In the genomic region with DNA sequence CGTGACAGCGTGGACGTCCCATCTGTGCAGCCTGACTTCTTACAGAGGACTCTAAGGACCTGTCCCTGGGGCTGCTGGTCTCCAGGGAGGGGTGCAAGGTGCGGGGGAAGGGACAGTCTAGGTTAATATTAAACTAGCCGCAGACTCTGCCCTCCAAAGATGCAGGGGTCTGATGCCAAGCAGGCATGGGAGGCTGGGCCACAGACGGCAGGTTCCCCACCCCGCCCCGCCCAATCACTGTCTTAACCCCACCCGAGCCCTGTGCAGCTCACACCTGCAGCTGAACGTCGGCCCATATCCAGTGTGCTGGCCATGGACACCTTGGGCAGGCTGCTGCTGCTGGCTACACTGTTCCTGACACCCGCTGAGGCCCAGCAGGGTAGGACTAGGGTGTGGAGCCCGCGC, we compare ENCODE assay signal across 8 mouse cellular contexts. TPM values are rescaled to one million over a fixed set of nuclear protein-coding genes. Genes with fewer than 3 reads are reported as not detected.
A peak's percentile ranks its signal among the peaks of the same experiment; 100 is the strongest.
DNase-seq lines count a peak whose midpoint lies in the region; ATAC-seq and TF ChIP-seq lines count a peak whose summit lies in the region.

Smim24 (plus strand) TSS at position 271 of the 405 bp plus-strand sequence.

- H3K4me1 ChIP-seq in lung, postnatal 0 days (ENCODE audit: insufficient read depth, low read depth, low read length), result peaks cover 9% of the 10 kb centered on the region
- H3K4me1 ChIP-seq in forebrain, embryonic 16.5 days (replicated peaks; ENCODE audit: control insufficient read depth, insufficient read depth, low read length), result peaks cover 10% of the 10 kb centered on the region; the same call in 1 of the 2 replicates
- H3K4me1 ChIP-seq in olfactory bulb, adult 2 months (ENCODE audit: control insufficient read depth, insufficient read depth, low read length), result peaks cover 23% of the 10 kb centered on the region

- no peak for ATAC-seq in lung, postnatal 0 days
- no peak for ATAC-seq in forebrain, embryonic 16.5 days

- 49% methylated on average over 14 of the region's 14 CpGs for WGBS in lung, postnatal 0 days
- WGBS in forebrain, embryonic 16.5 days, result 74% methylated on average over 14 of the region's 14 CpGs
- WGBS in olfactory bulb, adult 2 months, result 72% methylated on average over 14 of the region's 14 CpGs

- DNase-seq in lung, postnatal 0 days (ENCODE audit: low spot score), result no peak
- no peak for DNase-seq in lung, postnatal 10 days
- DNase-seq in kidney, postnatal 36 days, result peak; percentile 81 to 87
- DNase-seq in urinary bladder, postnatal 25 days (ENCODE audit: low spot score), result no peak
- no peak for DNase-seq in urinary bladder, postnatal 14 days (ENCODE audit: low spot score)
- DNase-seq in gastrocnemius, postnatal 10 days, result no peak

- no peak within 1 kb of the TSS for H3K27ac ChIP-seq in lung, postnatal 0 days (ENCODE audit: low read length)
- H3K27ac ChIP-seq in forebrain, embryonic 16.5 days (ENCODE audit: low read length), result no peak within 1 kb of the TSS
- H3K27ac ChIP-seq in olfactory bulb, adult 2 months (ENCODE audit: insufficient read depth, low read depth, low read length), result no peak within 1 kb of the TSS

- TF ChIP-seq POLR2A in olfactory bulb, adult 2 months (IDR thresholded peaks at IDR 0.05; ENCODE audit: insufficient read depth, low read depth, low read length), result no peak

- H3K27me3 ChIP-seq in lung, postnatal 0 days (replicated peaks; ENCODE audit: insufficient read depth, low read length), result no peaks in the 10 kb centered on the region
- H3K27me3 ChIP-seq in forebrain, embryonic 16.5 days (replicated peaks; ENCODE audit: control insufficient read depth, insufficient read depth, low read length), result no peaks in the 10 kb centered on the region

- no peaks in the 10 kb centered on the region; the same call in 1 of the 2 replicates for H3K36me3 ChIP-seq in lung, postnatal 0 days (ENCODE audit: insufficient read depth, low read length)
- H3K36me3 ChIP-seq in forebrain, embryonic 16.5 days (ENCODE audit: control insufficient read depth, insufficient read depth), result peaks cover 7% of the 10 kb centered on the region; the same call in 1 of the 2 replicates

- H3K4me3 ChIP-seq in lung, postnatal 0 days (ENCODE audit: low read depth, low read length), result peak within 1 kb of the TSS; percentile 22; the same call in 1 of the 2 replicates
- peak within 1 kb of the TSS; percentile 1; the same call in 1 of the 2 replicates for H3K4me3 ChIP-seq in forebrain, embryonic 16.5 days (replicated peaks; ENCODE audit: low read length)
- 0 out of 2 replicates have a peak within 1 kb of the TSS, but pooled peaks have one; percentile 8 for H3K4me3 ChIP-seq in olfactory bulb, adult 2 months (ENCODE audit: insufficient read depth, low read depth, low read length)

- H3K9me3 ChIP-seq in lung, postnatal 0 days (ENCODE audit: low read length), result no peaks in the 10 kb centered on the region
- H3K9me3 ChIP-seq in forebrain, embryonic 16.5 days (ENCODE audit: control insufficient read depth, low read length), result no peaks in the 10 kb centered on the region

- TF ChIP-seq CTCF in lung, postnatal 0 days (IDR thresholded peaks at IDR 0.05), result no peak
- TF ChIP-seq CTCF in olfactory bulb, adult 2 months (IDR thresholded peaks at IDR 0.05; ENCODE audit: insufficient read depth, low read depth, low read length), result no peak

- H3K9ac ChIP-seq in lung, postnatal 0 days (replicated peaks; ENCODE audit: low read depth), result peak within 1 kb of the TSS; percentile 45
- no peak within 1 kb of the TSS; the same call in 1 of the 2 replicates for H3K9ac ChIP-seq in forebrain, embryonic 16.5 days (replicated peaks; ENCODE audit: low read depth, low read length)

- peak within 1 kb of the TSS; percentile 52 for H3K4me2 ChIP-seq in lung, postnatal 0 days (replicated peaks; ENCODE audit: low read depth, low read length)
- peak within 1 kb of the TSS; percentile 44 for H3K4me2 ChIP-seq in forebrain, embryonic 16.5 days (ENCODE audit: low read length)

- TF ChIP-seq EP300 in lung, postnatal 0 days (IDR thresholded peaks at IDR 0.05), result no peak

RNA-seq across cellular contexts. Expression of gene Smim24, which starts in this region (rescaled TPM):
- polyA plus RNA-seq in lung, postnatal 0 days (2015; fragmentation: Nextera tagmentation; extraction: Ambion mirVana), result 3.1 and 3.6 TPM in 2 replicates
- polyA plus RNA-seq in forebrain, embryonic 16.5 days (2015; fragmentation: Nextera tagmentation; extraction: Ambion mirVana), result 1.2 and 1.8 TPM in 2 replicates
- polyA plus RNA-seq in olfactory bulb, adult 2 months (2012; ENCODE audit: insufficient read depth, insufficient read length, low replicate concordance, missing spikeins), result not detected in 2 replicates
- total RNA-seq in gastrocnemius, postnatal 10 days (2021), result under 1 TPM in 1 of 2 experiments, not detected in 1; 0.65 TPM

Comparison
In these comparisons a context has a peak if more than half of its experiments do, and no peak if none do; other contexts are left out.
1. DNase-seq: peak in kidney, postnatal 36 days (2 of 2); none in lung, postnatal 0 days (single experiment), lung, postnatal 10 days (single experiment), urinary bladder, postnatal 25 days (single experiment), urinary bladder, postnatal 14 days (single experiment) and gastrocnemius, postnatal 10 days (single experiment).
2. Peak in every context shown above with its lines, with median percentiles within 50 percentile points of each other: H3K4me3 ChIP-seq.